In genomic region chr10:121421023-121421422, GRCm38 (mm10) we compare ENCODE assay signal across 16 mouse cellular contexts. TPM values are rescaled to one million over a fixed set of nuclear protein-coding genes. Genes with fewer than 3 reads are reported as not detected.
A peak's percentile ranks its signal among the peaks of the same experiment; 100 is the strongest.
DNase-seq lines count a peak whose midpoint lies in the region; ATAC-seq and TF ChIP-seq lines count a peak whose summit lies in the region.
"Had no signal": no experiment of that assay in that cellular context is flagged by ENCODE, and none has a peak within 500 bp of the region (broad histone marks: within the 10 kb centered on the region; RNA-seq: fewer than 3 reads in every experiment).

No protein-coding gene starts in this region.

- H3K9me3 ChIP-seq in heart, embryonic 10.5 days, result no peaks in the 10 kb centered on the region
- H3K9me3 ChIP-seq in forebrain, embryonic 11.5 days (ENCODE audit: control insufficient read depth, low read length), result no peaks in the 10 kb centered on the region
- H3K9me3 ChIP-seq: midbrain, embryonic 12.5 days had no signal

- no peak for DNase-seq in heart, embryonic 10.5 days (ENCODE audit: low spot score)
- DNase-seq in heart, postnatal 25 days (ENCODE audit: low spot score), result no peak
- DNase-seq in left cerebral cortex, adult 2 months (ENCODE audit: extremely low spot score in 1 of 2, low spot score in 2 of 2), result no peak
- DNase-seq in left cerebral cortex, postnatal 25 days (ENCODE audit: low spot score in 2 of 2), result no peak
- peak; percentile 46 to 50 for DNase-seq in heart, postnatal 10 days
- DNase-seq in forebrain, embryonic 11.5 days (ENCODE audit: low spot score), result no peak
- DNase-seq: adrenal gland, postnatal 25 days; cerebellum, postnatal 14 days; embryo, embryonic 11 days; gastrocnemius, postnatal 14 days; kidney, adult 9 months; thymus, postnatal 25 days had no signal

- no peak overlapping the region for H3K9ac ChIP-seq in forebrain, embryonic 11.5 days (ENCODE audit: low read length)
- H3K9ac ChIP-seq: liver, embryonic 14.5 days; midbrain, embryonic 12.5 days had no signal

- H3K4me2 ChIP-seq in forebrain, embryonic 11.5 days (ENCODE audit: low read depth, low read length, severe bottlenecking), result no peak overlapping the region
- H3K4me2 ChIP-seq: midbrain, embryonic 12.5 days had no signal

- ATAC-seq in forebrain, embryonic 11.5 days (replicated peaks; ENCODE audit: low FRiP score), result no peak
- ATAC-seq: forebrain, embryonic 16.5 days had no signal

- peaks cover 9% of the 10 kb centered on the region for H3K36me3 ChIP-seq in heart, embryonic 10.5 days
- H3K36me3 ChIP-seq in forebrain, embryonic 11.5 days (ENCODE audit: control insufficient read depth, insufficient read depth, low read length), result no peaks in the 10 kb centered on the region
- H3K36me3 ChIP-seq: midbrain, embryonic 12.5 days had no signal

- H3K4me1 ChIP-seq in heart, embryonic 10.5 days, result peaks cover 84% of the 10 kb centered on the region
- H3K4me1 ChIP-seq in brown adipose tissue, adult 24 weeks (ENCODE audit: control insufficient read depth, insufficient read depth, insufficient read length, low read length), result peaks cover 66% of the 10 kb centered on the region
- H3K4me1 ChIP-seq in forebrain, embryonic 11.5 days (replicated peaks; ENCODE audit: control insufficient read depth, insufficient read depth, low read length), result peaks cover 8% of the 10 kb centered on the region; the same call in 1 of the 2 replicates

- 75% methylated on average over 9 of the region's 9 CpGs for WGBS in heart, embryonic 10.5 days
- WGBS in forebrain, embryonic 11.5 days, result 87% methylated on average over 9 of the region's 9 CpGs

- no peak overlapping the region for H3K4me3 ChIP-seq in heart, embryonic 10.5 days
- no peak overlapping the region for H3K4me3 ChIP-seq in left cerebral cortex, adult 2 months
- H3K4me3 ChIP-seq in brown adipose tissue, adult 24 weeks (ENCODE audit: insufficient read depth, low read depth, low read length), result no peak overlapping the region
- H3K4me3 ChIP-seq in forebrain, embryonic 11.5 days (ENCODE audit: low read depth, low read length), result no peak overlapping the region
- H3K4me3 ChIP-seq: midbrain, embryonic 12.5 days had no signal

- no peaks in the 10 kb centered on the region for H3K27me3 ChIP-seq in heart, embryonic 10.5 days (ENCODE audit: insufficient read depth, poor library complexity, severe bottlenecking)
- H3K27me3 ChIP-seq in forebrain, embryonic 11.5 days (ENCODE audit: control insufficient read depth, insufficient read depth, low read length), result no peaks in the 10 kb centered on the region
- H3K27me3 ChIP-seq: midbrain, embryonic 12.5 days had no signal

- intact Hi-C loops in heart, postnatal 25 days (cut with DNase I), result no loop called here
- intact Hi-C loops in left cerebral cortex, adult 2 months (cut with DNase I), result no loop called here
- intact Hi-C loops in left cerebral cortex, postnatal 25 days (cut with DNase I), result no loop called here
- intact Hi-C loops in heart, postnatal 10 days (cut with DNase I), result no loop called here

- H3K27ac ChIP-seq in heart, embryonic 10.5 days, result 0 out of 2 replicates have a peak overlapping the region, but pooled peaks have one; percentile 17
- H3K27ac ChIP-seq in left cerebral cortex, adult 2 months, result peak overlapping the region; percentile 8; the same call in 1 of the 2 replicates
- peak overlapping the region; percentile 86 for H3K27ac ChIP-seq in brown adipose tissue, adult 24 weeks (replicated peaks; ENCODE audit: low read depth, low read length)
- H3K27ac ChIP-seq in forebrain, embryonic 11.5 days (ENCODE audit: low read depth, low read length), result no peak overlapping the region
- H3K27ac ChIP-seq: liver, embryonic 14.5 days; midbrain, embryonic 12.5 days had no signal

- TF ChIP-seq CTCF in left cerebral cortex, adult 2 months (IDR thresholded peaks at IDR 0.05), result no peak

RNA-seq across cellular contexts. Expression of gene Rassf3, which starts 55.1 kb away (rescaled TPM):
- 19.6 and 21.1 TPM in 2 replicates for polyA plus RNA-seq in heart, embryonic 10.5 days (2016; fragmentation: Nextera tagmentation; extraction: Ambion mirVana)
- total RNA-seq in heart, postnatal 25 days (2021), result 100 to 1,000 TPM; 146 to 157 TPM
- 10 to 100 TPM; 39.4 to 40.1 TPM for total RNA-seq in left cerebral cortex, adult 2 months (2021)
- total RNA-seq in left cerebral cortex, postnatal 25 days (2021), result 10 to 100 TPM; 30.4 to 37.3 TPM
- 17.3 and 25.1 TPM in 2 replicates for polyA plus RNA-seq in brown adipose tissue, adult 24 weeks (2012; ENCODE audit: insufficient read depth, insufficient read length, missing spikeins)
- total RNA-seq in heart, postnatal 10 days (2021), result 100 to 1,000 TPM in 1 of 2 experiments, 10 to 100 TPM in 1; 98.8 to 116 TPM
- polyA plus RNA-seq in forebrain, embryonic 11.5 days (2014; fragmentation: Nextera tagmentation; extraction: Ambion mirVana), result 5.5 and 7.6 TPM in 2 replicates

RNA-seq across cellular contexts. Expression of gene Gns, which starts 56.1 kb away (rescaled TPM):
- 31.4 and 33.6 TPM in 2 replicates for polyA plus RNA-seq in heart, embryonic 10.5 days (2016; fragmentation: Nextera tagmentation; extraction: Ambion mirVana)
- 10 to 100 TPM; 67.8 to 72.4 TPM for total RNA-seq in heart, postnatal 25 days (2021)
- 10 to 100 TPM; 82.3 to 86.4 TPM for total RNA-seq in left cerebral cortex, adult 2 months (2021)
- total RNA-seq in left cerebral cortex, postnatal 25 days (2021), result 10 to 100 TPM; 75.9 to 80.6 TPM
- 66.8 and 68.6 TPM in 2 replicates for polyA plus RNA-seq in brown adipose tissue, adult 24 weeks (2012; ENCODE audit: insufficient read depth, insufficient read length, missing spikeins)
- total RNA-seq in heart, postnatal 10 days (2021), result 10 to 100 TPM; 72.7 to 78.3 TPM
- 43.1 and 45.6 TPM in 2 replicates for polyA plus RNA-seq in forebrain, embryonic 11.5 days (2014; fragmentation: Nextera tagmentation; extraction: Ambion mirVana)

Comparison
In these comparisons a context has a peak if more than half of its experiments do, and no peak if none do; other contexts are left out.
1. DNase-seq: peak in heart, postnatal 10 days (2 of 2); none in heart, embryonic 10.5 days (single experiment), heart, postnatal 25 days (single experiment), left cerebral cortex, adult 2 months (0 of 2), left cerebral cortex, postnatal 25 days (0 of 2) and forebrain, embryonic 11.5 days (single experiment).